Mouse (Mus musculus) hindbrain, postnatal 0 days (tissue): ENCODE results near the gene Elmod3. TPM values are rescaled to one million over a fixed set of nuclear protein-coding genes. Genes with fewer than 3 reads are reported as not detected.

Experiments used
- ATAC-seq: fragments of 200-750 bp; cut with Nextera tagmentation; 2 replicates; pipeline ENCODE4 v1.8.0; 2017; ENCODE audit warnings: mild to moderate bottlenecking, moderate TSS enrichment, moderate library complexity
- DNase-seq: peaks from one replicate; pipeline ENCODE4 v3.0.0-alpha.2; 2015; ENCODE audit warnings: low spot score
- H3K27ac ChIP-seq: fragments of 300-500 bp; sonication (generic); 2 replicates; pipeline ENCODE4 v1.5.1; 2014; ENCODE audit warnings: mild to moderate bottlenecking
- H3K27me3 ChIP-seq: fragments of 300-500 bp; sonication (generic); 2 replicates; pipeline ENCODE4 v1.6.1; 2014; ENCODE audit warnings: low read length, mixed read lengths; ENCODE audit not compliant: insufficient read depth
- H3K36me3 ChIP-seq: fragments of 300-500 bp; sonication (generic); 2 replicates; pipeline ENCODE4 v1.6.1; 2014; ENCODE audit warnings: low read length, mixed read lengths; ENCODE audit not compliant: insufficient read depth
- H3K4me1 ChIP-seq: fragments of 300-500 bp; sonication (generic); 2 replicates; pipeline ENCODE4 v1.6.1; 2014; ENCODE audit warnings: antibody characterized with exemption, low read length, mixed read lengths; ENCODE audit not compliant: insufficient read depth
- H3K4me2 ChIP-seq: fragments of 300-500 bp; sonication (generic); 2 replicates; pipeline ENCODE4 v1.6.1; 2014; ENCODE audit warnings: low read depth, mild to moderate bottlenecking, low read length, moderate library complexity, mixed read lengths
- H3K4me3 ChIP-seq: fragments of 300-500 bp; sonication (generic); 2 replicates; pipeline ENCODE4 v1.5.1; 2014; ENCODE audit warnings: low read length
- H3K9ac ChIP-seq: fragments of 300-500 bp; sonication (generic); replicated peaks from 2 replicates; pipeline ENCODE4 v1.6.1; 2014; ENCODE audit warnings: mild to moderate bottlenecking, low read length, moderate library complexity, mixed read lengths
- H3K9me3 ChIP-seq: fragments of 300-500 bp; sonication (generic); 2 replicates; pipeline ENCODE4 v1.6.1; 2016; ENCODE audit warnings: low read length, mixed read lengths
- CTCF ChIP-seq: IDR thresholded peaks from 2 replicates; pipeline ENCODE4 v1.5.1; 2016; ENCODE audit warnings: antibody characterized with exemption, control low read depth, low read depth
- WGBS: fragments of 180-500 bp; shearing (Covaris S2); extraction: QIAGEN DNeasy Blood & Tissue Kit; methylation state at CpG from one replicate; pipeline ENCODE4 v1.1.7; 2014; 5-methylcytosine and 5-hydroxymethylcytosine counted together
- polyA plus RNA-seq: library from polyadenylated mRNA; unstranded; fragments of >200 nt; fragmentation: Nextera tagmentation; extraction: Ambion mirVana; gene quantifications from 2 replicates; pipeline ENCODE4 v1.2.1, GENCODE M21; 2015
- total RNA-seq: library from RNA; depleted of rRNA; stranded (reverse); fragments of >200 nt; gene quantifications from 2 replicates; pipeline ENCODE4 v1.2.3, GENCODE M21; 2014; rRNA removed

Elmod3 gene
- total RNA-seq, result 23.8 and 26.1 TPM in 2 replicates
- 16.2 and 18.4 TPM in 2 replicates for polyA plus RNA-seq

DNA sequence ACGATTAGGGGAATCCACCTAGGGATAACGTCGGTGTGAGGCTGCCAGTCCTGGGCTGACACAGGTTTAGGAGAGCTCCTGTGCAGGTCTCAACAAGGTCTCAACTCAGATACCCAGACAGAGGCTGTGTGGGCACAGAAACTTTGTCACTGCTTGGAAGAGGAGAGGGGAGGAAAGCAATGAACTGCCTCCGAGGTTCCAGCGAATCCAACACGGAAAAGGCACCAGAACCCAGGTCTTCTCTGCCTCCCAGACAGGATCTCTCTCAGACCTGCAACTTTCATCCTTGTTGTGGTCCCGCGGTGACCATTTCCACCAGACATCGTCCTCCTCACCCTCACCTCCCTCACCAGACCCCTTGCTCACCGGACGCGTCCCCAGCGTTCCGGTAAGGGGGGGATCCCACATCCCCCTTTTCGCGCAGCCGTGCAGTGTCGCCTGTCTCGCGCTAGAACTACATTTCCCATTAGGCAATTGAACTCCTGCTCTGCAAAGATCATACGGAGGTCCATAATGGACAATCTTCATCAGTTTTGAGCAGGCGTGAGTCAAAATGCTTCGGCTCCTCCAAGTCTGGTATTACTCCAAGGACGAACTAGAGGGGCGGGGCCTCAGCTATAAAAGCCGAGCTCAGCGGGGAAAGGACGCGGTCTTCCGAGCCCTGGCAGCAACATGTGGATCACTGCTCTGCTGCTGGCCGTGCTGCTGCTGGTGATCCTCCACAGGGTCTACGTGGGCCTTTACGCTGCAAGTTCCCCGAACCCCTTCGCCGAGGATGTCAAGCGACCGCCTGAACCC lies at the start of gene Elmod3, which contains the start of gene Retsat:
Gene Elmod3, minus strand, starts transcription at position 458 of the 798 bp plus-strand sequence.
Gene Retsat, plus strand, starts transcription at position 520 of the 798 bp plus-strand sequence.
- Histone ChIP-seq H3K4me1 (0 out of 2 replicates have a peak, but pooled peaks cover 15% of the 10 kb centered on the region), H3K4me2 (peak within 1 kb of the TSS; percentile 71), H3K9ac (peak within 1 kb of the TSS; percentile 44), H3K27me3 (no peaks in the 10 kb centered on the region), H3K36me3 (no peaks in the 10 kb centered on the region), H3K27ac (peak within 1 kb of the TSS; percentile 80), H3K9me3 (no peaks in the 10 kb centered on the region), H3K4me3 (peak within 1 kb of the TSS; percentile 52)
- no peak for TF ChIP-seq CTCF
- peak; percentile 96 for DNase-seq
- under 1% methylated on average over 38 of the region's 38 CpGs for WGBS
- ATAC-seq, result peak; percentile 93

DNA sequence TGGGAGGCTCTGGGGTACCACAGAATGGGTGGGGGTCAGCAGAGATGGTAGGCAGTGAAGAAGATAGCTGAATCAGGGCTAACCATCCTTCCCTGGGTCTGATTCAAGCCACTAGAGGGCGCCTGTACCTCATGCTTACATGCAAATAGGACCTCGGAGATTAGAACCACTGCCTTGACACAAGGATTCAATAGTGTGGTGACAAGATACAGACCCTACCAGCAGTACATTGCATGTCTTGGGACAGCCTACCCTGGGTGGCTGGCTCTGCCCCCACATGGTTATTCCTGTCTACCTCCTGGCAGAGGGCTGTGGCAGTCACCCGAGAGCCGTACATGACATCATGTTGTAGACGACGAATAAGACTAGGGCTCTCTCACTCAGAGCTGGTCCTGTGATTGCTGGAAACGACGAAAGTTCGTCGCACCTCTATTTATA lies 49.2 kb upstream of the Elmod3 start:
- DNase-seq (peak; percentile 89), ATAC-seq (peak; percentile 75)
- no peak overlapping the region for H3K4me3 ChIP-seq
- H3K9me3 ChIP-seq, result no peaks in the 10 kb centered on the region
- 58% methylated on average over 10 of the region's 10 CpGs for WGBS
- no peak overlapping the region for H3K27ac ChIP-seq
- no peaks in the 10 kb centered on the region for H3K36me3 ChIP-seq
- H3K9ac ChIP-seq, result no peak overlapping the region
- H3K4me1 ChIP-seq, result 0 out of 2 replicates have a peak, but pooled peaks cover 3% of the 10 kb centered on the region
- peak; percentile 92 for TF ChIP-seq CTCF
- H3K4me2 ChIP-seq, result no peak overlapping the region
- H3K27me3 ChIP-seq, result no peaks in the 10 kb centered on the region

- Histone ChIP-seq H3K4me3 (no peak overlapping the region), H3K27me3 (no peaks in the 10 kb centered on the region), H3K4me1 (0 out of 2 replicates have a peak, but pooled peaks cover 3% of the 10 kb centered on the region), H3K27ac (no peak overlapping the region), H3K36me3 (no peaks in the 10 kb centered on the region), H3K9me3 (no peaks in the 10 kb centered on the region), H3K4me2 (no peak overlapping the region), H3K9ac (no peak overlapping the region)
- TF ChIP-seq CTCF, result no peak
- DNase-seq (no peak), ATAC-seq (no peak)
- WGBS, result 72% methylated on average over 7 of the region's 7 CpGs
Observed at GRCm38 (mm10) chr6:72645364-72645763, 47.2 kb upstream of the Elmod3 start.

DNA sequence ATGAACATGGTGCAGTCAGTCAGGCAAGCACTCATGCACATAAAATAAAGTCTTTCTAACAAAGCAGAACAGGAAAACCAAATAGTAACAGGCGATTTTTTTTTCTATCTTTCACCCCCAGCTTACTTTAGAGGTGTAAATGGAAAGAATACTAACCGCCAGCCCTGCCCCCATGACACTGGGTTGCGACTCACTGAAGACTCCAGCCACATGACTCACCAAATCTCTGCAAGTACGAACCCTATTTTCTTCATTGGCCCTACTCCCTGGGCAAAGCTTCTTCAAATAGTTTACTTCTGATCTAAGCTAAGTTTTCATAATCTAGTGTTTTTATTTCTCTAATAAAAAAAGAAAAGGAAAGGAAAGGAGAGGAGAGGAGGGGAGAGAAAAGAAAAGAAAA lies 46.4 kb upstream of the Elmod3 start:
- ATAC-seq (no peak), DNase-seq (no peak)
- Histone ChIP-seq H3K27ac (no peak overlapping the region), H3K4me2 (no peak overlapping the region), H3K36me3 (no peaks in the 10 kb centered on the region), H3K4me3 (no peak overlapping the region), H3K9me3 (no peaks in the 10 kb centered on the region), H3K9ac (no peak overlapping the region), H3K27me3 (no peaks in the 10 kb centered on the region), H3K4me1 (no peaks in the 10 kb centered on the region)
- no peak for TF ChIP-seq CTCF
- 81% methylated on average over 4 of the region's 4 CpGs for WGBS

- H3K4me3 ChIP-seq, result no peak overlapping the region
- H3K27ac ChIP-seq, result no peak overlapping the region
- 87% methylated on average over 18 of the region's 18 CpGs for WGBS
- no peak overlapping the region for H3K4me2 ChIP-seq
- no peaks in the 10 kb centered on the region for H3K36me3 ChIP-seq
- no peaks in the 10 kb centered on the region for H3K4me1 ChIP-seq
- no peaks in the 10 kb centered on the region for H3K9me3 ChIP-seq
- TF ChIP-seq CTCF, result no peak
- ATAC-seq, result no peak
- no peak overlapping the region for H3K9ac ChIP-seq
- no peaks in the 10 kb centered on the region for H3K27me3 ChIP-seq
- DNase-seq, result no peak
Observed at GRCm38 (mm10) chr6:72641218-72641954, 43.2 kb upstream of the Elmod3 start.

DNA sequence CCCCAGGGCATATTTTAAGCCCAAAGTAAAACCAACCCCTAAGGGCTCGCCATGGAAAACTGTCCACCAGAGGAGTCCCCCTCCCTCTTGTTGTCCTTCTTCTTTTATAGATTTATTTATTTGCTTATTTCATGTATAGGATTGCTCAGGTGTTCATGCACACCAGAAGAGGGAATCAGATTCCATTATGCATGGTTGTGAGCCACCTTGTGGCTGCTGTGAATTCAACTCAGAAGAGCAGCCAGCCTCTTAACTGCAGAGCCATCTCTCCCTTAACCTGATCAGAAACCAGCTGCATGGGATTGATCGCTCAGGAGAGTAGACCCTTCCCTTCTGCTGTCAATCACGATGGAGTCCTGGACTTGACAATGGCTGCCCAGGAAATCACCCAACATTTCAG lies 38.7 kb upstream of the Elmod3 start:
- Histone ChIP-seq H3K4me2 (no peak overlapping the region), H3K27ac (no peak overlapping the region), H3K9me3 (no peaks in the 10 kb centered on the region), H3K4me1 (no peaks in the 10 kb centered on the region), H3K9ac (no peak overlapping the region), H3K4me3 (no peak overlapping the region), H3K27me3 (no peaks in the 10 kb centered on the region), H3K36me3 (no peaks in the 10 kb centered on the region)
- 0 out of 2 replicates have a peak, but pooled peaks have one; percentile 34 for ATAC-seq
- peak; percentile 57 for TF ChIP-seq CTCF
- 89% methylated on average over 3 of the region's 3 CpGs for WGBS
- DNase-seq, result peak; percentile 26
